Mouse (Mus musculus) kidney, postnatal 14 days (tissue): ENCODE measurements around the gene Tpx2.

Source experiments
- DNase-seq: peaks from one replicate; pipeline ENCODE4 v3.0.0; 2022; ENCODE audit warnings: mixed read lengths

Gene Tpx2

GRCm38 (mm10) chr2:152821023-152821422 lies 26.7 kb upstream of the Tpx2 start:
- peak; percentile 81 for DNase-seq

- DNase-seq = no peak
Observed at GRCm38 (mm10) chr2:152821566-152821965, 26.2 kb upstream of the Tpx2 start.

- DNase-seq = no peak
Observed at GRCm38 (mm10) chr2:152823770-152824169, 24.0 kb upstream of the Tpx2 start.

GRCm38 (mm10) chr2:152824438-152825167 lies 23.2 kb upstream of the Tpx2 start:
- DNase-seq = no peak

GRCm38 (mm10) chr2:152825168-152825697 lies 22.5 kb upstream of the Tpx2 start:
- DNase-seq = no peak

GRCm38 (mm10) chr2:152825713-152826112 lies 22.1 kb upstream of the Tpx2 start:
- DNase-seq = no peak

- no peak for DNase-seq
Observed at GRCm38 (mm10) chr2:152826481-152826880, 21.3 kb upstream of the Tpx2 start.

- no peak for DNase-seq
Observed at GRCm38 (mm10) chr2:152827321-152828010, 20.3 kb upstream of the Tpx2 start.

GRCm38 (mm10) chr2:152828011-152828370 lies 19.8 kb upstream of the Tpx2 start:
- DNase-seq = peak; percentile 80

GRCm38 (mm10) chr2:152828532-152828931 lies 19.2 kb upstream of the Tpx2 start:
- peak; percentile 79 for DNase-seq

- peak; percentile 55 for DNase-seq
Observed at GRCm38 (mm10) chr2:152829367-152829881, 18.3 kb upstream of the Tpx2 start.

GRCm38 (mm10) chr2:152830021-152830921 lies 17.5 kb upstream of the Tpx2 start:
- peak; percentile 95 for DNase-seq

- peak; percentile 99 for DNase-seq
Observed at GRCm38 (mm10) chr2:152831019-152831878, 16.5 kb upstream of the Tpx2 start, which contains the start of gene Bcl2l1. TSS of gene Bcl2l1 (minus strand) at chr2:152831728.

GRCm38 (mm10) chr2:152839256-152839655 lies 8.5 kb upstream of the Tpx2 start:
- no peak for DNase-seq

- DNase-seq = no peak
Observed at GRCm38 (mm10) chr2:152842741-152843140, 5.0 kb upstream of the Tpx2 start.

GRCm38 (mm10) chr2:152847057-152847814 lies 528 bp upstream of the Tpx2 start:
- DNase-seq = no peak

- no peak for DNase-seq
Observed at GRCm38 (mm10) chr2:152848466-152848865, 702 bp downstream of the Tpx2 start.

GRCm38 (mm10) chr2:152859501-152859900 lies 11.7 kb downstream of the Tpx2 start:
- no peak for DNase-seq

- peak; percentile 17 for DNase-seq
Observed at GRCm38 (mm10) chr2:152861891-152862290, 14.1 kb downstream of the Tpx2 start.

- no peak for DNase-seq
Observed at GRCm38 (mm10) chr2:152862638-152863037, 14.9 kb downstream of the Tpx2 start.

- DNase-seq = no peak
Observed at GRCm38 (mm10) chr2:152863346-152863745, 15.6 kb downstream of the Tpx2 start.
